ENCODE assay signal across 8 mouse cellular contexts in genomic region chr9:99139194-99140023, GRCm38 (mm10). TPM values are rescaled to one million over a fixed set of nuclear protein-coding genes. Genes with fewer than 3 reads are reported as not detected.
DNase-seq lines count a peak whose midpoint lies in the region; ATAC-seq and TF ChIP-seq lines count a peak whose summit lies in the region.

No protein-coding gene starts in this region.

- H3K9me3 ChIP-seq in hindbrain, embryonic 12.5 days (replicated peaks) = no peaks in the 10 kb centered on the region

- ATAC-seq in erythroblast, adult 5-6 weeks (replicated peaks; ENCODE audit: low FRiP score, poor library complexity, severe bottlenecking) = peak; percentile 31
- ATAC-seq in hindbrain, embryonic 12.5 days (ENCODE audit: low FRiP score) = peak; percentile 86

- TF ChIP-seq POLR2A in liver, adult 2 months (IDR thresholded peaks at IDR 0.05; ENCODE audit: extremely low read depth, insufficient read depth, low read length) = no peak

- peaks cover 21% of the 10 kb centered on the region; the same call in 1 of the 2 replicates for H3K79me2 ChIP-seq in liver, adult 2 months (ENCODE audit: control insufficient read depth, insufficient read depth, low read length)

- H3K36me3 ChIP-seq in hindbrain, embryonic 12.5 days = no peaks in the 10 kb centered on the region
- H3K36me3 ChIP-seq in liver, adult 2 months (ENCODE audit: control insufficient read depth, insufficient read depth, low read length) = no peaks in the 10 kb centered on the region

- TF ChIP-seq CTCF in liver, adult 2 months (IDR thresholded peaks at IDR 0.05; ENCODE audit: low read depth, low read length) = no peak

- peak overlapping the region; percentile 93 for H3K27ac ChIP-seq in hindbrain, embryonic 12.5 days
- peak overlapping the region; percentile 71 for H3K27ac ChIP-seq in liver, adult 2 months (replicated peaks; ENCODE audit: insufficient read depth, low read depth, low read length)

- peak overlapping the region; percentile 87 for H3K4me3 ChIP-seq in hindbrain, embryonic 12.5 days
- H3K4me3 ChIP-seq in liver, adult 2 months (ENCODE audit: insufficient read depth, low read depth, low read length) = peak overlapping the region; percentile 90

- H3K4me1 ChIP-seq in hindbrain, embryonic 12.5 days = peaks cover 14% of the 10 kb centered on the region
- peaks cover 6% of the 10 kb centered on the region; the same call in 1 of the 2 replicates for H3K4me1 ChIP-seq in liver, adult 2 months (ENCODE audit: control insufficient read depth, insufficient read depth, low read length)

- H3K4me2 ChIP-seq in hindbrain, embryonic 12.5 days (replicated peaks) = peak overlapping the region; percentile 62

- WGBS in hindbrain, embryonic 12.5 days = under 1% methylated on average over 73 of the region's 77 CpGs
- WGBS in liver, adult 2 months = under 1% methylated on average over 74 of the region's 77 CpGs

- peak overlapping the region; percentile 89 for H3K9ac ChIP-seq in hindbrain, embryonic 12.5 days
- peak overlapping the region; percentile 98 for H3K9ac ChIP-seq in liver, adult 2 months (ENCODE audit: low read depth, low read length)

- peaks cover 6% of the 10 kb centered on the region for H3K27me3 ChIP-seq in hindbrain, embryonic 12.5 days
- H3K27me3 ChIP-seq in liver, adult 2 months (ENCODE audit: control insufficient read depth, insufficient read depth, low read length) = no peaks in the 10 kb centered on the region

- DNase-seq in ovary, adult 18-20 months (ENCODE audit: low spot score) = peak; percentile 13
- no peak for DNase-seq in ovary, postnatal 36 days (ENCODE audit: low spot score)
- peak; percentile 50 for DNase-seq in ZHBTc4 (ENCODE audit: low read depth, low spot score)
- peak; percentile 46 for DNase-seq in liver, adult 2 months (ENCODE audit: extremely low read depth, low read depth, low spot score)
- DNase-seq in naive thymus-derived CD4-positive, alpha-beta T cell, adult 2 months (ENCODE audit: low read depth) = peak; percentile 53
- no peak for DNase-seq in thymus, postnatal 14 days

RNA-seq across cellular contexts. Expression of gene Pik3cb, which starts 1.0 kb away (rescaled TPM):
- total RNA-seq in erythroblast, adult 5-6 weeks (2015; ENCODE audit: low replicate concordance) = 7.5 and 9.2 TPM in 2 replicates
- 4.7 and 4.9 TPM in 2 replicates for total RNA-seq in erythroblast, adult 5-6 weeks (2017; ENCODE audit: low replicate concordance)
- 2.2 and 4.5 TPM in 2 replicates for polyA plus RNA-seq in hindbrain, embryonic 12.5 days (2016; fragmentation: Nextera tagmentation; extraction: Ambion mirVana)
- total RNA-seq in liver, adult 2 months (2014; rRNA removed) = 4.2 and 4.6 TPM in 2 replicates
- 2.3 and 2.5 TPM in 2 replicates for polyA plus RNA-seq in liver, adult 2 months (2012; rRNA removed)

Comparison
In these comparisons a context has a peak if more than half of its experiments do, and no peak if none do; other contexts are left out.
1. DNase-seq: peak in ovary, adult 18-20 months (single experiment), ZHBTc4 (single experiment), liver, adult 2 months (single experiment) and naive thymus-derived CD4-positive, alpha-beta T cell, adult 2 months (single experiment); none in ovary, postnatal 36 days (single experiment) and thymus, postnatal 14 days (single experiment).